Comparison of ENCODE assay signal across 19 mouse cellular contexts in the genomic region with DNA sequence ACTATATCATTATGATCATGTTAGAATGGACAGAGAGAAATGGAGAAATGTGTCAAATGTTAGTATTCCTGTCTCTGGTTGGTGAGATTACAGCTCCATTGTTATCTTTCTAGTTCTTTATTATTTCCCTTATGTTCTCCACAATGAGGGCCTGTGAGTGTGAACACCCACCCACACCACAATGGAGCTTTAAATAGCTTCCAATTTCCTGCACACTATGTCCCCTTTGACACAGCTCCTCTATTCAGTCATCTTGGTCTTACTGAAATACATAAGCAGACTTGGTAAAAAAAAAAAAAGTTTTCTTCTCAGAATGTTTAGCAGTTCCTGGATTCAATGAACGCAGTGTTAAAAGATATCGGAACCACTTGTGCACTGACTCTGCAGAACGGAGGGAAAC. TPM values are rescaled to one million over a fixed set of nuclear protein-coding genes. Genes with fewer than 3 reads are reported as not detected.
DNase-seq lines count a peak whose midpoint lies in the region; ATAC-seq lines count a peak whose summit lies in the region.
"Had no signal": no experiment of that assay in that cellular context is flagged by ENCODE, and none has a peak within 500 bp of the region (broad histone marks: within the 10 kb centered on the region; RNA-seq: fewer than 3 reads in every experiment).

No protein-coding gene starts in this region.

- H3K4me2 ChIP-seq in heart, embryonic 12.5 days, result no peak overlapping the region
- no peak overlapping the region for H3K4me2 ChIP-seq in limb, embryonic 12.5 days
- no peak overlapping the region for H3K4me2 ChIP-seq in embryonic facial prominence, embryonic 15.5 days (replicated peaks)
- no peak overlapping the region for H3K4me2 ChIP-seq in stomach, embryonic 16.5 days (ENCODE audit: low read depth, low read length)
- H3K4me2 ChIP-seq: hindbrain, embryonic 14.5 days; limb, embryonic 13.5 days; neural tube, embryonic 12.5 days had no signal

- DNase-seq in heart, adult 8-10 months (ENCODE audit: low spot score), result no peak
- DNase-seq in limb, embryonic 10.5 days (ENCODE audit: low spot score), result no peak
- no peak for DNase-seq in thymus, adult 18-20 months
- DNase-seq: adrenal gland, adult 8-10 months; cerebellum, adult 9-11 months; embryo, embryonic 11 days; right cerebral cortex, postnatal 25 days; thymus, adult 2 months had no signal

- no peak for ATAC-seq in heart, embryonic 12.5 days (ENCODE audit: insufficient number of reproducible peaks, low FRiP score)
- ATAC-seq in limb, embryonic 12.5 days (ENCODE audit: insufficient number of reproducible peaks, insufficient read depth, low FRiP score, low TSS enrichment, low read depth), result no peak
- no peak for ATAC-seq in embryonic facial prominence, embryonic 15.5 days (ENCODE audit: insufficient number of reproducible peaks, low FRiP score, low TSS enrichment, low read depth)
- ATAC-seq in stomach, embryonic 16.5 days (ENCODE audit: insufficient read depth, low FRiP score), result no peak
- ATAC-seq: CD4-positive, CD25-positive, alpha-beta regulatory T cell, adult 4 months; intestine, postnatal 0 days had no signal

- H3K4me3 ChIP-seq in heart, embryonic 12.5 days, result no peak overlapping the region
- H3K4me3 ChIP-seq in limb, embryonic 12.5 days (replicated peaks), result no peak overlapping the region
- H3K4me3 ChIP-seq in limb, embryonic 10.5 days, result no peak overlapping the region
- H3K4me3 ChIP-seq in embryonic facial prominence, embryonic 15.5 days (replicated peaks), result no peak overlapping the region
- H3K4me3 ChIP-seq in stomach, embryonic 16.5 days (replicated peaks; ENCODE audit: low read length), result no peak overlapping the region
- H3K4me3 ChIP-seq: erythroblast, embryonic 14.5 days; limb, embryonic 13.5 days; neural tube, embryonic 12.5 days had no signal

- no peak overlapping the region for H3K9ac ChIP-seq in heart, embryonic 12.5 days
- no peak overlapping the region for H3K9ac ChIP-seq in limb, embryonic 12.5 days (replicated peaks)
- no peak overlapping the region for H3K9ac ChIP-seq in embryonic facial prominence, embryonic 15.5 days
- H3K9ac ChIP-seq in stomach, embryonic 16.5 days (ENCODE audit: low read length), result no peak overlapping the region
- H3K9ac ChIP-seq: hindbrain, embryonic 14.5 days; limb, embryonic 13.5 days; neural tube, embryonic 12.5 days had no signal

- no peaks in the 10 kb centered on the region for H3K27me3 ChIP-seq in heart, embryonic 12.5 days (replicated peaks)
- H3K27me3 ChIP-seq in limb, embryonic 12.5 days, result no peaks in the 10 kb centered on the region
- no peaks in the 10 kb centered on the region for H3K27me3 ChIP-seq in limb, embryonic 10.5 days (ENCODE audit: low read depth, poor library complexity, severe bottlenecking)
- no peaks in the 10 kb centered on the region for H3K27me3 ChIP-seq in embryonic facial prominence, embryonic 15.5 days
- H3K27me3 ChIP-seq in stomach, embryonic 16.5 days (ENCODE audit: control insufficient read depth, insufficient read depth, low read length), result no peaks in the 10 kb centered on the region
- H3K27me3 ChIP-seq: limb, embryonic 13.5 days; neural tube, embryonic 12.5 days had no signal

- 65% methylated on average over 3 of the region's 3 CpGs for WGBS in heart, embryonic 12.5 days
- 77% methylated on average over 3 of the region's 3 CpGs for WGBS in limb, embryonic 12.5 days
- 86% methylated on average over 3 of the region's 3 CpGs for WGBS in limb, embryonic 10.5 days
- 45% methylated on average over 3 of the region's 3 CpGs for WGBS in embryonic facial prominence, embryonic 15.5 days
- WGBS in stomach, embryonic 16.5 days, result 60% methylated on average over 3 of the region's 3 CpGs

- H3K9me3 ChIP-seq in heart, embryonic 12.5 days (replicated peaks), result no peaks in the 10 kb centered on the region
- no peaks in the 10 kb centered on the region for H3K9me3 ChIP-seq in limb, embryonic 12.5 days
- no peaks in the 10 kb centered on the region for H3K9me3 ChIP-seq in limb, embryonic 10.5 days (replicated peaks)
- H3K9me3 ChIP-seq in embryonic facial prominence, embryonic 15.5 days (replicated peaks), result no peaks in the 10 kb centered on the region
- no peaks in the 10 kb centered on the region for H3K9me3 ChIP-seq in stomach, embryonic 16.5 days (replicated peaks; ENCODE audit: control insufficient read depth, low read length)
- H3K9me3 ChIP-seq: limb, embryonic 13.5 days; neural tube, embryonic 12.5 days had no signal

- H3K27ac ChIP-seq in heart, embryonic 12.5 days (ENCODE audit: poor library complexity, severe bottlenecking), result peak overlapping the region; percentile 36; the same call in 1 of the 2 replicates
- 0 out of 2 replicates have a peak overlapping the region, but pooled peaks have one; percentile 35 for H3K27ac ChIP-seq in limb, embryonic 12.5 days
- H3K27ac ChIP-seq in limb, embryonic 10.5 days, result no peak overlapping the region
- peak overlapping the region; percentile 39; the same call in 1 of the 2 replicates for H3K27ac ChIP-seq in embryonic facial prominence, embryonic 15.5 days (replicated peaks)
- 0 out of 2 replicates have a peak overlapping the region, but pooled peaks have one; percentile 0 for H3K27ac ChIP-seq in stomach, embryonic 16.5 days (ENCODE audit: low read length)
- H3K27ac ChIP-seq: hindbrain, embryonic 14.5 days; limb, embryonic 13.5 days; neural tube, embryonic 12.5 days had no signal

- H3K4me1 ChIP-seq in heart, embryonic 12.5 days (replicated peaks), result peaks cover 31% of the 10 kb centered on the region
- H3K4me1 ChIP-seq in limb, embryonic 12.5 days (replicated peaks), result peaks cover 11% of the 10 kb centered on the region
- H3K4me1 ChIP-seq in limb, embryonic 10.5 days, result peaks cover 6% of the 10 kb centered on the region; the same call in 1 of the 2 replicates
- H3K4me1 ChIP-seq in embryonic facial prominence, embryonic 15.5 days, result peaks cover 5% of the 10 kb centered on the region; the same call in 1 of the 2 replicates
- peaks cover 19% of the 10 kb centered on the region for H3K4me1 ChIP-seq in stomach, embryonic 16.5 days (ENCODE audit: control insufficient read depth, insufficient read depth, low read length)

- peaks cover 40% of the 10 kb centered on the region for H3K36me3 ChIP-seq in heart, embryonic 12.5 days
- H3K36me3 ChIP-seq in limb, embryonic 12.5 days, result peaks cover 5% of the 10 kb centered on the region
- peaks cover 22% of the 10 kb centered on the region for H3K36me3 ChIP-seq in limb, embryonic 10.5 days
- 0 out of 2 replicates have a peak, but pooled peaks cover 5% of the 10 kb centered on the region for H3K36me3 ChIP-seq in embryonic facial prominence, embryonic 15.5 days
- H3K36me3 ChIP-seq in stomach, embryonic 16.5 days (ENCODE audit: control insufficient read depth, insufficient read depth, low read length), result no peaks in the 10 kb centered on the region

RNA-seq across cellular contexts. Expression of a gene that starts 38.1 kb away (rescaled TPM):
- polyA plus RNA-seq in heart, embryonic 12.5 days (2016; fragmentation: Nextera tagmentation; extraction: Ambion mirVana), result 18.0 and 18.7 TPM in 2 replicates
- 10 to 100 TPM; 66.2 to 86.5 (median 72.0) TPM for total RNA-seq in heart, adult 8-10 months (2022)
- polyA plus RNA-seq in limb, embryonic 12.5 days (2016; fragmentation: Nextera tagmentation; extraction: Ambion mirVana), result 4.6 and 5.5 TPM in 2 replicates
- polyA plus RNA-seq in limb, embryonic 10.5 days (2016; fragmentation: Nextera tagmentation; extraction: Ambion mirVana), result 0.13 TPM in 1 of 2 replicates, not detected in the other
- polyA plus RNA-seq in embryonic facial prominence, embryonic 15.5 days (2015; fragmentation: Nextera tagmentation; extraction: Ambion mirVana), result 10.6 and 14.4 TPM in 2 replicates
- 0.10 and 4.4 TPM in 2 replicates for polyA plus RNA-seq in stomach, embryonic 16.5 days (2015; fragmentation: Nextera tagmentation; extraction: Ambion mirVana)
- total RNA-seq: MEL had no signal
- polyA plus RNA-seq: erythroblast, embryonic 14.5 days; hindbrain, embryonic 14.5 days had no signal
